Mouse (Mus musculus) right cerebral cortex, postnatal 36 days (tissue): ENCODE results near the gene 2610318N02Rik.

ENCODE experiments used
- DNase-seq, 2 experiments: peaks; one replicate each; pipeline ENCODE4 v3.0.0; 2022; ENCODE audit warnings: low spot score in 2 of 2, mixed read lengths in 1 of 2

Gene 2610318N02Rik

GRCm38 (mm10) chr16:17110771-17111743 lies 13.9 kb downstream of the 2610318N02Rik start, which contains the start of gene Ppil2:
Gene Ppil2 (minus strand): TSS chr16:17111257.
- DNase-seq = peak; percentile 61 to 77

GRCm38 (mm10) chr16:17104600-17104999 lies 20.4 kb downstream of the 2610318N02Rik start:
- no peak for DNase-seq

GRCm38 (mm10) chr16:17102630-17103220 lies 22.2 kb downstream of the 2610318N02Rik start:
- no peak for DNase-seq

- no peak for DNase-seq
Measured at GRCm38 (mm10) chr16:17096938-17097337, 28.0 kb downstream of the 2610318N02Rik start.

- no peak for DNase-seq
Measured at GRCm38 (mm10) chr16:17088346-17088745, 36.6 kb downstream of the 2610318N02Rik start.

GRCm38 (mm10) chr16:17086669-17087193 lies 38.2 kb downstream of the 2610318N02Rik start:
- DNase-seq = peak in 1 of 2 experiments; percentile 69

- no peak for DNase-seq
Measured at GRCm38 (mm10) chr16:17086241-17086640, 38.7 kb downstream of the 2610318N02Rik start.

GRCm38 (mm10) chr16:17085636-17086035 lies 39.3 kb downstream of the 2610318N02Rik start:
- no peak for DNase-seq

GRCm38 (mm10) chr16:17082121-17082792 lies 42.7 kb downstream of the 2610318N02Rik start:
- DNase-seq = no peak

- DNase-seq = no peak
Measured at GRCm38 (mm10) chr16:17078101-17078500, 46.9 kb downstream of the 2610318N02Rik start.

GRCm38 (mm10) chr16:17076869-17077268 lies 48.1 kb downstream of the 2610318N02Rik start:
- no peak for DNase-seq

GRCm38 (mm10) chr16:17076301-17076700 lies 48.7 kb downstream of the 2610318N02Rik start:
- no peak for DNase-seq

GRCm38 (mm10) chr16:17073000-17073399 lies 52.0 kb downstream of the 2610318N02Rik start:
- no peak for DNase-seq

GRCm38 (mm10) chr16:17070716-17071115 lies 54.3 kb downstream of the 2610318N02Rik start:
- DNase-seq = no peak

- DNase-seq = peak; percentile 84
Measured at GRCm38 (mm10) chr16:17069511-17070443, 55.2 kb downstream of the 2610318N02Rik start, which contains the start of gene Ypel1. Gene Ypel1 (plus strand): TSS chr16:17069696.

GRCm38 (mm10) chr16:17067552-17067951 lies 57.4 kb downstream of the 2610318N02Rik start:
- DNase-seq = no peak
